Mouse (Mus musculus) lung, adult 2 months (tissue): ENCODE results near the gene Rcan2.

Experiments used
- CTCF ChIP-seq: fragments of 200-500 bp; IDR thresholded peaks from 2 replicates; pipeline ENCODE4 v1.5.1; 2011; ENCODE audit warnings: mild to moderate bottlenecking, low read length, control low read depth; ENCODE audit not compliant: insufficient read depth
- POLR2A ChIP-seq: fragments of 200-500 bp; IDR thresholded peaks from 2 replicates; pipeline ENCODE4 v1.6.1; 2011; ENCODE audit warnings: low read depth, mild to moderate bottlenecking, control low read depth, low read length, borderline replicate concordance; ENCODE audit errors: extremely low read depth

DNA sequence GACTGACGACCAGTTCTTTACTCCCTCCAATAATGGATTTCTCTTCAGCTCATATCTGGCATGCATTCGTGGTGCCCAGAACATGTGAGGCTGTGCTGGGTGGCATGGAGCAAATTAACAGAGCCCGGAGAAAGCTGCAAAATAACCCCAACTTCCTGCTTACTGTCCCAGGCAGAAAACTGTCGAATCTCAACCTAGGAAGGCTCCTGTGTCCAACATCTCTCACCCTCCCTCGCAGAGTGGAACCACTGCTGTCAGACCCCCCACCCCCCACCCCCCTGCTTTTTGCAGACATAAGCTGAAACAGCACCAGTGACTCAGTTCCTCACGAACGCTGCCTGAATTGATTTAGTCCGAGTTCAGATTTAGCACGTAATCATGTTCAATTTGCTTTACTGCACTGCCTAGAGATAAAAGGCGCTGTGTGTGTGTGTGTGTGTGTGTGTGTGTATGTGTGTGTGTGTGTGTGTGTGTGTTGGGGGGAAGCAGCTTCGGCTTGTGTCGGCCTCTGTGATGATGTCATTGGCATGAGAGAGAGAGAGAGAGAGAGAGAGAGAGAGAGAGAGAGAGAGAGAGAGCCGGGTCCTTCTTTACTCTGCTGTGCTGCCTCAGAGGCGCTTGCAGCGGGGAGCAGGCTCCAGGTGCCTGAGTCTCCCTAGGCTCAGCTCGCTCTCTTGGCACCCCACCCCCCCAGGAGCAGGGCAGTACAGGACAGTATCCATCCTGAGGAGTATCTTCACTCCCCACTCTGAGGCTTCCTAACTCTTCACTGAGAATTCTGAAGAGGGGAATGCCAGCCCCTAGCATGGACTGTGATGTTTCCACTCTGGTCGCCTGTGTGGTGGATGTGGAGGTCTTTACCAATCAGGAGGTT, 151.7 kb downstream of the Rcan2 start:
- no peak for TF ChIP-seq CTCF
- no peak for TF ChIP-seq POLR2A
